In genomic region chr15:3271216-3271615, GRCm38 (mm10) we compare ENCODE assay signal across 8 mouse cellular contexts. TPM values are rescaled to one million over a fixed set of nuclear protein-coding genes. Genes with fewer than 3 reads are reported as not detected.
DNase-seq lines count a peak whose midpoint lies in the region; ATAC-seq and TF ChIP-seq lines count a peak whose summit lies in the region.

No protein-coding gene starts in this region.

- ATAC-seq in forebrain, embryonic 14.5 days, result no peak
- ATAC-seq in intestine, embryonic 16.5 days, result peak; percentile 57
- peak; percentile 53 for ATAC-seq in lung, postnatal 0 days
- ATAC-seq in stomach, embryonic 16.5 days (ENCODE audit: insufficient read depth, low FRiP score), result no peak

- peaks cover 4% of the 10 kb centered on the region; the same call in 1 of the 2 replicates for H3K4me1 ChIP-seq in forebrain, embryonic 14.5 days (ENCODE audit: control insufficient read depth, insufficient read depth, low read length)
- peaks cover 12% of the 10 kb centered on the region for H3K4me1 ChIP-seq in intestine, embryonic 16.5 days (ENCODE audit: control insufficient read depth, insufficient read depth, low read length)
- peaks cover 13% of the 10 kb centered on the region; the same call in 1 of the 2 replicates for H3K4me1 ChIP-seq in lung, postnatal 0 days (ENCODE audit: insufficient read depth, low read depth, low read length)
- H3K4me1 ChIP-seq in stomach, embryonic 16.5 days (ENCODE audit: control insufficient read depth, insufficient read depth, low read length), result peaks cover 10% of the 10 kb centered on the region

- TF ChIP-seq CTCF in layer of hippocampus, adult 2 months (conservative IDR thresholded peaks at IDR 0.05), result no peak
- TF ChIP-seq CTCF in lung, postnatal 0 days (IDR thresholded peaks at IDR 0.05), result no peak

- no peak for TF ChIP-seq EP300 in lung, postnatal 0 days (IDR thresholded peaks at IDR 0.05)

- no peaks in the 10 kb centered on the region for H3K27me3 ChIP-seq in forebrain, embryonic 14.5 days (replicated peaks; ENCODE audit: control insufficient read depth, insufficient read depth, low read length)
- no peaks in the 10 kb centered on the region for H3K27me3 ChIP-seq in intestine, embryonic 16.5 days (replicated peaks; ENCODE audit: control insufficient read depth, insufficient read depth, low read length)
- no peaks in the 10 kb centered on the region for H3K27me3 ChIP-seq in lung, postnatal 0 days (replicated peaks; ENCODE audit: insufficient read depth, low read length)
- no peaks in the 10 kb centered on the region for H3K27me3 ChIP-seq in stomach, embryonic 16.5 days (ENCODE audit: control insufficient read depth, insufficient read depth, low read length)

- DNase-seq in layer of hippocampus, adult 2 months (ENCODE audit: low spot score in 2 of 2), result no peak
- DNase-seq in layer of hippocampus, postnatal 36 days, result no peak
- no peak for DNase-seq in forebrain, embryonic 14.5 days (ENCODE audit: low spot score)
- DNase-seq in lung, postnatal 0 days (ENCODE audit: low spot score), result peak; percentile 43
- DNase-seq in spleen, postnatal 14 days (ENCODE audit: low spot score in 2 of 2), result no peak
- DNase-seq in urinary bladder, adult 18-20 months (ENCODE audit: low spot score in 2 of 2), result no peak

- peak overlapping the region; percentile 93 for H3K27ac ChIP-seq in layer of hippocampus, adult 2 months
- no peak overlapping the region for H3K27ac ChIP-seq in forebrain, embryonic 14.5 days (ENCODE audit: low read depth, low read length)
- H3K27ac ChIP-seq in intestine, embryonic 16.5 days (ENCODE audit: low read length), result peak overlapping the region; percentile 79
- H3K27ac ChIP-seq in lung, postnatal 0 days (ENCODE audit: low read length), result peak overlapping the region; percentile 94
- H3K27ac ChIP-seq in stomach, embryonic 16.5 days (ENCODE audit: low read length), result peak overlapping the region; percentile 42

- peak overlapping the region; percentile 6; the same call in 1 of the 2 replicates for H3K4me2 ChIP-seq in forebrain, embryonic 14.5 days (ENCODE audit: low read length)
- H3K4me2 ChIP-seq in intestine, embryonic 16.5 days (ENCODE audit: low read depth, low read length), result peak overlapping the region; percentile 56
- H3K4me2 ChIP-seq in lung, postnatal 0 days (replicated peaks; ENCODE audit: low read depth, low read length), result peak overlapping the region; percentile 56
- H3K4me2 ChIP-seq in stomach, embryonic 16.5 days (ENCODE audit: low read depth, low read length), result peak overlapping the region; percentile 55

- H3K36me3 ChIP-seq in forebrain, embryonic 14.5 days (ENCODE audit: control insufficient read depth, insufficient read depth, low read length), result no peaks in the 10 kb centered on the region
- peaks cover 5% of the 10 kb centered on the region; the same call in 1 of the 2 replicates for H3K36me3 ChIP-seq in intestine, embryonic 16.5 days (ENCODE audit: control insufficient read depth, insufficient read depth, low read length)
- peaks cover 8% of the 10 kb centered on the region; the same call in 1 of the 2 replicates for H3K36me3 ChIP-seq in lung, postnatal 0 days (ENCODE audit: insufficient read depth, low read length)
- H3K36me3 ChIP-seq in stomach, embryonic 16.5 days (ENCODE audit: control insufficient read depth, insufficient read depth, low read length), result no peaks in the 10 kb centered on the region

- WGBS in forebrain, embryonic 14.5 days, result 53% methylated on average over 6 of the region's 6 CpGs
- WGBS in intestine, embryonic 16.5 days, result 22% methylated on average over 6 of the region's 6 CpGs
- 19% methylated on average over 6 of the region's 6 CpGs for WGBS in lung, postnatal 0 days
- 30% methylated on average over 6 of the region's 6 CpGs for WGBS in stomach, embryonic 16.5 days

- H3K9ac ChIP-seq in forebrain, embryonic 14.5 days (ENCODE audit: low read length), result no peak overlapping the region
- H3K9ac ChIP-seq in intestine, embryonic 16.5 days (ENCODE audit: low read depth, low read length), result peak overlapping the region; percentile 66
- peak overlapping the region; percentile 51 for H3K9ac ChIP-seq in lung, postnatal 0 days (replicated peaks; ENCODE audit: low read depth)
- H3K9ac ChIP-seq in stomach, embryonic 16.5 days (ENCODE audit: low read length), result peak overlapping the region; percentile 71

- peak overlapping the region; percentile 52 for H3K4me3 ChIP-seq in layer of hippocampus, adult 2 months
- H3K4me3 ChIP-seq in forebrain, embryonic 14.5 days (ENCODE audit: low read depth, low read length), result no peak overlapping the region
- H3K4me3 ChIP-seq in intestine, embryonic 16.5 days (ENCODE audit: low read length), result peak overlapping the region; percentile 54
- H3K4me3 ChIP-seq in lung, postnatal 0 days (ENCODE audit: low read depth, low read length), result peak overlapping the region; percentile 47
- H3K4me3 ChIP-seq in stomach, embryonic 16.5 days (replicated peaks; ENCODE audit: low read length), result peak overlapping the region; percentile 55

- no peaks in the 10 kb centered on the region for H3K9me3 ChIP-seq in forebrain, embryonic 14.5 days (replicated peaks; ENCODE audit: control insufficient read depth, low read length)
- H3K9me3 ChIP-seq in intestine, embryonic 16.5 days (ENCODE audit: control insufficient read depth, low read length), result no peaks in the 10 kb centered on the region
- no peaks in the 10 kb centered on the region for H3K9me3 ChIP-seq in lung, postnatal 0 days (ENCODE audit: low read length)
- H3K9me3 ChIP-seq in stomach, embryonic 16.5 days (replicated peaks; ENCODE audit: control insufficient read depth, low read length), result no peaks in the 10 kb centered on the region

RNA-seq across cellular contexts. Expression of gene Selenop, which starts 2.9 kb away (rescaled TPM):
- total RNA-seq in layer of hippocampus, adult 2 months (2021), result 100 to 1,000 TPM; 292 to 295 TPM
- total RNA-seq in layer of hippocampus, postnatal 36 days (2021), result 100 to 1,000 TPM; 304 to 338 TPM
- polyA plus RNA-seq in forebrain, embryonic 14.5 days (2014; fragmentation: Nextera tagmentation; extraction: Ambion mirVana), result 101 and 126 TPM in 2 replicates
- polyA plus RNA-seq in intestine, embryonic 16.5 days (2015; fragmentation: Nextera tagmentation; extraction: Ambion mirVana), result 512 and 640 TPM in 2 replicates
- 404 and 424 TPM in 2 replicates for polyA plus RNA-seq in lung, postnatal 0 days (2015; fragmentation: Nextera tagmentation; extraction: Ambion mirVana)
- 377 and 381 TPM in 2 replicates for polyA plus RNA-seq in stomach, embryonic 16.5 days (2015; fragmentation: Nextera tagmentation; extraction: Ambion mirVana)

RNA-seq across cellular contexts. Expression of gene Ccdc152, which starts 32.1 kb away (rescaled TPM):
- not detected for total RNA-seq in layer of hippocampus, adult 2 months (2021)
- total RNA-seq in layer of hippocampus, postnatal 36 days (2021), result not detected
- 0.15 TPM in 1 of 2 replicates, not detected in the other for polyA plus RNA-seq in forebrain, embryonic 14.5 days (2014; fragmentation: Nextera tagmentation; extraction: Ambion mirVana)
- 0.24 and 0.58 TPM in 2 replicates for polyA plus RNA-seq in intestine, embryonic 16.5 days (2015; fragmentation: Nextera tagmentation; extraction: Ambion mirVana)
- 1.7 and 2.2 TPM in 2 replicates for polyA plus RNA-seq in lung, postnatal 0 days (2015; fragmentation: Nextera tagmentation; extraction: Ambion mirVana)
- polyA plus RNA-seq in stomach, embryonic 16.5 days (2015; fragmentation: Nextera tagmentation; extraction: Ambion mirVana), result 0.22 and 0.28 TPM in 2 replicates

Comparison
In these comparisons a context has a peak if more than half of its experiments do, and no peak if none do; other contexts are left out.
1. ATAC-seq: peak in intestine, embryonic 16.5 days (single experiment) and lung, postnatal 0 days (single experiment); none in forebrain, embryonic 14.5 days (single experiment) and stomach, embryonic 16.5 days (single experiment).
2. H3K4me2 ChIP-seq: peak in every context shown above with its lines; median percentile 56 in intestine, embryonic 16.5 days; 56 in lung, postnatal 0 days; 55 in stomach, embryonic 16.5 days; 6 in forebrain, embryonic 14.5 days.